Mouse (Mus musculus) intestine, embryonic 14.5 days (tissue): ENCODE measurements at regions not wholly inside any gene's neighbourhood (a gene's known extent, or its start where the extent isn't known, plus 50 kb on each side); places are given as distances from the start of the nearest gene placed in this dataset.

ENCODE experiments used
- ATAC-seq: fragments of 200-750 bp; cut with Nextera tagmentation; replicated peaks from 2 replicates; pipeline ENCODE4 v1.8.0; 2017; ENCODE audit warnings: low read depth, moderate number of reproducible peaks, moderate TSS enrichment, moderate library complexity; ENCODE audit not compliant: low FRiP score, low TSS enrichment
- DNase-seq: peaks from one replicate; pipeline ENCODE4 v3.0.0-alpha.2; 2018; ENCODE audit warnings: low spot score
- H3K27ac ChIP-seq: fragments of 300-500 bp; sonication (generic); 2 replicates; pipeline ENCODE4 v1.5.1; 2014; ENCODE audit warnings: low read depth, mild to moderate bottlenecking, control low read depth
- H3K27me3 ChIP-seq: fragments of 300-500 bp; sonication (generic); replicated peaks from 2 replicates; pipeline ENCODE4 v1.6.1; 2014; ENCODE audit warnings: low read length, control low read depth; ENCODE audit not compliant: control insufficient read depth, insufficient read depth
- H3K36me3 ChIP-seq: fragments of 300-500 bp; sonication (generic); 2 replicates; pipeline ENCODE4 v1.6.1; 2014; ENCODE audit warnings: low read length, control low read depth; ENCODE audit not compliant: control insufficient read depth, insufficient read depth
- H3K4me1 ChIP-seq: fragments of 300-500 bp; sonication (generic); replicated peaks from 2 replicates; pipeline ENCODE4 v1.6.1; 2014; ENCODE audit warnings: low read length, control low read depth, mixed read lengths; ENCODE audit not compliant: control insufficient read depth, insufficient read depth
- H3K4me2 ChIP-seq: fragments of 300-500 bp; sonication (generic); 2 replicates; pipeline ENCODE4 v1.6.1; 2014; ENCODE audit warnings: low read length
- H3K4me3 ChIP-seq: fragments of 300-500 bp; sonication (generic); 2 replicates; pipeline ENCODE4 v1.5.1; 2014; ENCODE audit warnings: low read depth, low read length, control low read depth, mixed read lengths
- H3K9ac ChIP-seq: fragments of 300-500 bp; sonication (generic); 2 replicates; pipeline ENCODE4 v1.6.1; 2014; ENCODE audit warnings: mild to moderate bottlenecking, low read length
- H3K9me3 ChIP-seq: fragments of 300-500 bp; sonication (generic); 2 replicates; pipeline ENCODE4 v1.6.1; 2016; ENCODE audit warnings: low read length, control low read depth; ENCODE audit not compliant: control insufficient read depth
- WGBS: fragments of 180-500 bp; shearing (Covaris S2); extraction: QIAGEN DNeasy Blood & Tissue Kit; methylation state at CpG from one replicate; pipeline ENCODE4 v1.1.7; 2014; 5-methylcytosine and 5-hydroxymethylcytosine counted together

GRCm38 (mm10) chr7:71829567-71829966 is 476.8 kb downstream of the Mctp2 start:
- 65% methylated on average over 6 of the region's 6 CpGs for WGBS

GRCm38 (mm10) chr7:71816138-71816537 is 464.9 kb upstream of the Gm10295 start:
- no peak for DNase-seq
- WGBS = 74% methylated on average over 11 of the region's 11 CpGs
- no peak for ATAC-seq
- H3K9me3 ChIP-seq = no peaks in the 10 kb centered on the region
- H3K9ac ChIP-seq = no peak overlapping the region
- no peaks in the 10 kb centered on the region for H3K27me3 ChIP-seq
- no peaks in the 10 kb centered on the region for H3K4me1 ChIP-seq
- H3K27ac ChIP-seq = no peak overlapping the region
- H3K4me3 ChIP-seq = no peak overlapping the region
- H3K4me2 ChIP-seq = no peak overlapping the region
- H3K36me3 ChIP-seq = no peaks in the 10 kb centered on the region

More at GRCm38 (mm10) chr7:71829567-71829966, 476.8 kb downstream of the Mctp2 start:
- no peak for DNase-seq
- Histone ChIP-seq H3K4me1 (no peaks in the 10 kb centered on the region), H3K4me2 (no peak overlapping the region), H3K27me3 (no peaks in the 10 kb centered on the region), H3K9me3 (no peaks in the 10 kb centered on the region), H3K4me3 (no peak overlapping the region), H3K36me3 (no peaks in the 10 kb centered on the region), H3K27ac (no peak overlapping the region), H3K9ac (no peak overlapping the region)
- no peak for ATAC-seq

- WGBS = 32% methylated on average over 7 of the region's 7 CpGs
- H3K4me2 ChIP-seq = no peak overlapping the region
- no peaks in the 10 kb centered on the region for H3K36me3 ChIP-seq
- no peak for ATAC-seq
- H3K9me3 ChIP-seq = no peaks in the 10 kb centered on the region
- H3K27me3 ChIP-seq = no peaks in the 10 kb centered on the region
- DNase-seq = no peak
- H3K4me1 ChIP-seq = no peaks in the 10 kb centered on the region
- no peak overlapping the region for H3K9ac ChIP-seq
- H3K27ac ChIP-seq = no peak overlapping the region
- H3K4me3 ChIP-seq = no peak overlapping the region
Observed at GRCm38 (mm10) chr7:71794201-71794600, 442.9 kb upstream of the Gm10295 start.

- Histone ChIP-seq H3K4me3 (no peak overlapping the region), H3K9ac (no peak overlapping the region), H3K27me3 (no peaks in the 10 kb centered on the region), H3K4me1 (no peaks in the 10 kb centered on the region), H3K9me3 (no peaks in the 10 kb centered on the region), H3K27ac (no peak overlapping the region), H3K36me3 (no peaks in the 10 kb centered on the region), H3K4me2 (no peak overlapping the region)
- DNase-seq = no peak
- ATAC-seq = no peak
Observed at GRCm38 (mm10) chr7:71788401-71788800, 437.1 kb upstream of the Gm10295 start.

- no peak for ATAC-seq
- no peak for DNase-seq
- 75% methylated on average over 4 of the region's 4 CpGs for WGBS
- no peak overlapping the region for H3K4me2 ChIP-seq
- no peaks in the 10 kb centered on the region for H3K4me1 ChIP-seq
- H3K36me3 ChIP-seq = no peaks in the 10 kb centered on the region
- H3K27ac ChIP-seq = no peak overlapping the region
- no peak overlapping the region for H3K9ac ChIP-seq
- H3K4me3 ChIP-seq = no peak overlapping the region
- H3K9me3 ChIP-seq = no peaks in the 10 kb centered on the region
- H3K27me3 ChIP-seq = no peaks in the 10 kb centered on the region
Observed at GRCm38 (mm10) chr7:71782496-71782895, 431.2 kb upstream of the Gm10295 start.

GRCm38 (mm10) chr7:71749886-71750285 is 398.6 kb upstream of the Gm10295 start:
- H3K27me3 ChIP-seq = no peaks in the 10 kb centered on the region
- ATAC-seq (no peak), DNase-seq (no peak)
- H3K4me1 ChIP-seq = no peaks in the 10 kb centered on the region
- H3K27ac ChIP-seq = no peak overlapping the region
- H3K9me3 ChIP-seq = no peaks in the 10 kb centered on the region
- no peak overlapping the region for H3K4me3 ChIP-seq
- H3K4me2 ChIP-seq = no peak overlapping the region
- H3K9ac ChIP-seq = no peak overlapping the region
- WGBS = 85% methylated on average over 5 of the region's 5 CpGs
- no peaks in the 10 kb centered on the region for H3K36me3 ChIP-seq

GRCm38 (mm10) chr7:71746118-71746897 is 395.0 kb upstream of the Gm10295 start:
- ATAC-seq = no peak
- DNase-seq = no peak
- no peak overlapping the region for H3K27ac ChIP-seq
- H3K27me3 ChIP-seq = no peaks in the 10 kb centered on the region
- H3K36me3 ChIP-seq = no peaks in the 10 kb centered on the region
- no peaks in the 10 kb centered on the region for H3K4me1 ChIP-seq
- H3K4me3 ChIP-seq = no peak overlapping the region
- no peaks in the 10 kb centered on the region for H3K9me3 ChIP-seq
- 59% methylated on average over 7 of the region's 7 CpGs for WGBS
- H3K4me2 ChIP-seq = no peak overlapping the region
- H3K9ac ChIP-seq = no peak overlapping the region

GRCm38 (mm10) chr7:71728509-71728908 is 377.2 kb upstream of the Gm10295 start:
- H3K4me3 ChIP-seq = no peak overlapping the region
- H3K9me3 ChIP-seq = no peaks in the 10 kb centered on the region
- no peak overlapping the region for H3K27ac ChIP-seq
- no peak overlapping the region for H3K4me2 ChIP-seq
- no peak overlapping the region for H3K9ac ChIP-seq
- no peaks in the 10 kb centered on the region for H3K4me1 ChIP-seq
- H3K27me3 ChIP-seq = no peaks in the 10 kb centered on the region
- no peak for DNase-seq
- no peak for ATAC-seq
- no peaks in the 10 kb centered on the region for H3K36me3 ChIP-seq

- Histone ChIP-seq H3K36me3 (no peaks in the 10 kb centered on the region), H3K27me3 (no peaks in the 10 kb centered on the region), H3K4me2 (no peak overlapping the region), H3K9me3 (no peaks in the 10 kb centered on the region), H3K4me1 (peaks cover 5% of the 10 kb centered on the region; the same call in 1 of the 2 replicates), H3K4me3 (no peak overlapping the region), H3K27ac (no peak overlapping the region), H3K9ac (no peak overlapping the region)
- 66% methylated on average over 4 of the region's 4 CpGs for WGBS
- DNase-seq (no peak), ATAC-seq (no peak)
Observed at GRCm38 (mm10) chr7:71708209-71708608, 356.9 kb upstream of the Gm10295 start.
